Mouse (Mus musculus): Measurements from ENCODE around the gene Ypel5. TPM values are rescaled to one million over a fixed set of nuclear protein-coding genes. Genes with fewer than 3 reads are reported as not detected.

Ypel5 gene
- polyA plus RNA-seq, 1 experiment from 2014 or later, result 59.4 TPM

DNA sequence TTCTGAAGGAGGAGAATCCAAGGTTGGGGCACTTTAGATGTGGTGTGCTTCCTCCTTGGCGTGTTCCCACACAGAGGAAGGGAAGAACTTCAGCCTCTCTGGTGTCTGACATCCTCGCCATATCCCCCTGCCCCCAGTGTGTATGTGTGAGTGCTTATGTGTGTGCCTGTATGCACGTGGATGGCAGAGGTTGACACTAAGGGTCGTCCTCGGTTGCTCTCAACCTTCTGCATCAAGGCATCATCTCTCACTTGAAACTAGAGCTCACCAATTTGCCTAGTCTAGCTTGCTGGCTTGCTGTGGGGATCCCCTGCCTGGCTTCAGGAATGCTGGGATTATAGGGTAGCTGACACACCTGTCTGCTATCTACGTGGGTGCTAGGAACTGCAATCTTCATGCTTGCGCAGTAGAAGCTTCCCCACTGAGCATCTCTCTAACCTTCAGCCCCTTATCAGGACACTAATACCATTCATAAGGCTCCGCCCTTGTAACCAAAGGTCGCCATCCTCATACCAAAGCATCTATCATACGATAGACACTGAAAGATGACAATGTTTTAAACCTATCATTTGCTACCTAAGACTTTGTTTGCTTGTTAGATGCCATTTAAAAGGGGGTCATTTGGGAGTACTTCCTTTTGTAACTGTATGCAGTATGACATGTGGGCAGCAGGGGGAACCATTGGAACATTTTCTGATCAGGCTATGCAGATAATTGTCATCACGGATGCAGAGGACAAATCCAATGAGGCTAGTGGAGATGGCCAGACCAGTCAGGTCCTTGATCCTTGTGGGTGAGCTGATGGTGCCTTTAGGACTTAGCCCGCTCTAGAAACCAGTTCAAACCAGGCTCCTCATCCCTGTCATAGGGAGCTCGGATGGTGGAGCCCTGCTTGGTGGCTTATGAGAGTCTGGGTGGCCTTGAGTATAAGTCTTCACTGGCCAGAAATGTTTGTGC is 21.7 kb downstream of the Ypel5 start:
- WGBS (ENCODE audit: insufficient replicate concordance), result 45% methylated on average over 13 of the region's 13 CpGs

DNA sequence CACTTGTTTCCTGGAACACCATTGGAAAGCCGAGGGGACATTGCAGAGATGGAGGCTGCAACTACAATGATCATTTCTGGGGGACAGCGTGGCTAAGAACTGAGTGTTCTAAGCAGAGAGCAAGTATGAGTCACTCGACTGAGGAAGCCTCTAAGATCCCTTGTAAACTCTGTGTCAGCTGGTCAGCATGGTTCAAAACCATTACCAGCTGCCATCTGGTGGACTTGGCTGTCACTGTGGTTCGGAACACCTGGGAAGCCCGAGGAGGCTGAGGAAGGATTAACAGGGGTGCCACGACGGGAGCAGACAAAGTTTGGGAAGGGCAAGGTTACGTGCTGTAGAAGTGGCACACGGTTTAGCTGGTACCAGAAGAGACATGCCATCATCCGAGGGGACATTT is 27.0 kb downstream of the Ypel5 start:
- ATAC-seq (no peak), DNase-seq (peak; percentile 10)
- 74% methylated on average over 10 of the region's 10 CpGs for WGBS (ENCODE audit: insufficient replicate concordance)
- Histone ChIP-seq H3K9ac (replicated peaks) (no peak overlapping the region), H3K4me3 (ENCODE audit: low read depth, low read length) (no peak overlapping the region), H3K27ac (ENCODE audit: low read depth) (no peak overlapping the region), H3K27me3 (ENCODE audit: insufficient read depth, low read length) (no peaks in the 10 kb centered on the region), H3K4me2 (ENCODE audit: low read depth, low read length) (no peak overlapping the region), H3K36me3 (replicated peaks; ENCODE audit: insufficient read depth, low read length) (no peaks in the 10 kb centered on the region), H3K4me1 (ENCODE audit: insufficient read depth) (no peaks in the 10 kb centered on the region), H3K9me3 (ENCODE audit: low read length) (no peaks in the 10 kb centered on the region)
- TF ChIP-seq EP300 (IDR thresholded peaks at IDR 0.05; ENCODE audit: low read depth) (no peak), CTCF (IDR thresholded peaks at IDR 0.05; ENCODE audit: low read depth) (0 out of 2 replicates have a peak, but pooled peaks have one; percentile 8)

More for the DNA sequence above, 21.7 kb downstream of the Ypel5 start:
- H3K27ac ChIP-seq (ENCODE audit: low read depth), result no peak overlapping the region
- no peaks in the 10 kb centered on the region for H3K4me1 ChIP-seq (ENCODE audit: insufficient read depth)
- H3K9me3 ChIP-seq (ENCODE audit: low read length), result no peaks in the 10 kb centered on the region
- no peaks in the 10 kb centered on the region for H3K27me3 ChIP-seq (ENCODE audit: insufficient read depth, low read length)
- no peak overlapping the region for H3K9ac ChIP-seq (replicated peaks)
- no peak overlapping the region for H3K4me2 ChIP-seq (ENCODE audit: low read depth, low read length)
- H3K4me3 ChIP-seq (ENCODE audit: low read depth, low read length), result no peak overlapping the region
- ATAC-seq (peak; percentile 49; the same call in 1 of the 2 replicates), DNase-seq (peak; percentile 66)
- TF ChIP-seq EP300 (IDR thresholded peaks at IDR 0.05; ENCODE audit: low read depth) (no peak), CTCF (IDR thresholded peaks at IDR 0.05; ENCODE audit: low read depth) (peak; percentile 83)
- no peaks in the 10 kb centered on the region for H3K36me3 ChIP-seq (replicated peaks; ENCODE audit: insufficient read depth, low read length)

DNA sequence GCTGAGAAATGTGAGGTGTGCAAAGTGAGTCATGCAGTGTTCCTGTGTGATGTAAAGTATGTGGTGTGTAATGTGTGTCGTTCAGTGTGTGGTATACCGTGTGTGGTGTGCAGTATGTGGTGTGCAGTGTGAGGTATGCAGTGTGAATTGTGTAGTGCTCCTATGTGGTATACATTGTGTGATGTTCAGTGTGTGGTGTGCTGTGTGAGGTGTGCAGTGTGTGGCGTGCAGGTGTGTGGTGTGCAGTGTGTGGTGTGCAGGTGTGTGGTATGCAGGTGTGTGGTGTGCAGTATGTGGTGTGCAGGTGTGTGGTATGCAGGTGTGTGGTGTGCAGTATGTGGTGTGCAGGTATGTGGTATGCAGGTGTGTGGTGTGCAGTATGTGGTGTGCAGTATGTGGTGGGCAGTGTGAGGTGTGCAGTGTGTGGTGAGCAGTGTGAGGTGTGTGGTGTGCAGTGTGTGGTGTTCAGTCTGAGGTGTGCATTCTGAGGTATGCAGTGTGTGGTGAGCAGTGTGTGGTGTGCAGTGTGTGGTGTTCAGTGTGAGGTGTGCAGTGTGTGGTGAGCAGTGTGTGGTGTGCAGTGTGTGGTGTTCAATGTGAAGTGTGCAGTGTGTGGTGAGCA is 30.5 kb downstream of the Ypel5 start:
- DNase-seq, result peak; percentile 3
- H3K9ac ChIP-seq (replicated peaks), result no peak overlapping the region

DNA sequence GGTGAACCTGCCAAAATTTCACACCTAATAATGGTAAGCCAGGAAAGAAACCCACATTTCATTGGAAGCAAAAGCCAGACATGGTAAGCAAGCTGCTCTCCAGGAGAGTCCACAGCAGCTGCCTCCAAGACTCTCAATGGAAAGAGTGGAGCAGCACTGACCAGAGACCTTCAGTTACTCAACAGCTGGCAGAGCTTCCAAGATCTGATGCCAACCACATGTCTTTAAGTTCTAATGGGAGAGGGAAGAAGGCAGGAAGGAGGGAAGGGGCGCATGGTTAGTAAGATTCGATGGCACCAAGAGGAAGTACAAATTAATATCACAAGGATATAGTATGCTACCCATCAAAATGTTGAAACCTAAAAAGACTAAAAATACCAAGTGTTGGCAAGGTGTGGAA is 31.9 kb downstream of the Ypel5 start:
- TF ChIP-seq CTCF (IDR thresholded peaks at IDR 0.05; ENCODE audit: low read depth) (no peak), EP300 (IDR thresholded peaks at IDR 0.05; ENCODE audit: low read depth) (no peak)
- no peaks in the 10 kb centered on the region for H3K36me3 ChIP-seq (replicated peaks; ENCODE audit: insufficient read depth, low read length)
- no peaks in the 10 kb centered on the region for H3K4me1 ChIP-seq (ENCODE audit: insufficient read depth)
- no peak overlapping the region for H3K4me3 ChIP-seq (ENCODE audit: low read depth, low read length)
- peak; percentile 4 for DNase-seq
- H3K27ac ChIP-seq (ENCODE audit: low read depth), result no peak overlapping the region
- 72% methylated on average over 2 of the region's 2 CpGs for WGBS (ENCODE audit: insufficient replicate concordance)
- H3K9ac ChIP-seq (replicated peaks), result no peak overlapping the region
- no peak overlapping the region for H3K4me2 ChIP-seq (ENCODE audit: low read depth, low read length)
- no peaks in the 10 kb centered on the region for H3K9me3 ChIP-seq (ENCODE audit: low read length)
- no peak for ATAC-seq
- H3K27me3 ChIP-seq (ENCODE audit: insufficient read depth, low read length), result no peaks in the 10 kb centered on the region

More for the DNA sequence above, 30.5 kb downstream of the Ypel5 start:
- Histone ChIP-seq H3K27me3 (ENCODE audit: insufficient read depth, low read length) (no peaks in the 10 kb centered on the region), H3K9me3 (ENCODE audit: low read length) (no peaks in the 10 kb centered on the region), H3K36me3 (replicated peaks; ENCODE audit: insufficient read depth, low read length) (no peaks in the 10 kb centered on the region), H3K27ac (ENCODE audit: low read depth) (no peak overlapping the region), H3K4me1 (ENCODE audit: insufficient read depth) (no peaks in the 10 kb centered on the region), H3K4me3 (ENCODE audit: low read depth, low read length) (no peak overlapping the region), H3K4me2 (ENCODE audit: low read depth, low read length) (no peak overlapping the region)
- 79% methylated on average over 3 of the region's 3 CpGs for WGBS (ENCODE audit: insufficient replicate concordance)
- no peak for TF ChIP-seq CTCF (IDR thresholded peaks at IDR 0.05; ENCODE audit: low read depth)
- no peak for TF ChIP-seq EP300 (IDR thresholded peaks at IDR 0.05; ENCODE audit: low read depth)
- ATAC-seq, result no peak

DNA sequence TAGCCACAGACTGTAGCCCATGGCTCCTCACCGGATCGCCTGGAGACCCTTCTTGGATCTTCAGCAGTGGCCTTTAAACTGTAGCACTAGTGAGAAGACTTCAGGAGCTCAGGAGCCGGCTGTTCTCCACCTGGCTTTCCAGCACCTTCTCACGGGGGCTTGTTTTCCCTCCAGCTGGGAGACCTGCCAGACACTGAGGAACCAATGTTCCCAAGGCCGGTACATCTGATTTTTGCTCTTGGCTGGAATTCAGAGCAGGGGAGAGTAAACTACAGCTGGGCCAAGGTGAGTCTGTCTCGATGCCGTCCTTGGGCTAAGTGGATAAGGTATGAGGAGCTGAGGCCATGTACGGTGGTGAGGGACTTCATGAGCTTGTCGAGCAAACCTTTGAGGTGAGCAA is 42.7 kb downstream of the Ypel5 start:
- WGBS (ENCODE audit: insufficient replicate concordance), result 81% methylated on average over 9 of the region's 9 CpGs
- ATAC-seq (no peak), DNase-seq (peak; percentile 6)
- no peak overlapping the region for H3K4me3 ChIP-seq (ENCODE audit: low read depth, low read length)
- H3K27ac ChIP-seq (ENCODE audit: low read depth), result no peak overlapping the region
- TF ChIP-seq EP300 (IDR thresholded peaks at IDR 0.05; ENCODE audit: low read depth) (no peak), CTCF (IDR thresholded peaks at IDR 0.05; ENCODE audit: low read depth) (no peak)
- no peaks in the 10 kb centered on the region for H3K27me3 ChIP-seq (ENCODE audit: insufficient read depth, low read length)
- H3K4me2 ChIP-seq (ENCODE audit: low read depth, low read length), result no peak overlapping the region
- no peaks in the 10 kb centered on the region for H3K4me1 ChIP-seq (ENCODE audit: insufficient read depth)
- H3K9ac ChIP-seq (replicated peaks), result no peak overlapping the region
- H3K9me3 ChIP-seq (ENCODE audit: low read length), result no peaks in the 10 kb centered on the region
- no peaks in the 10 kb centered on the region for H3K36me3 ChIP-seq (replicated peaks; ENCODE audit: insufficient read depth, low read length)

DNA sequence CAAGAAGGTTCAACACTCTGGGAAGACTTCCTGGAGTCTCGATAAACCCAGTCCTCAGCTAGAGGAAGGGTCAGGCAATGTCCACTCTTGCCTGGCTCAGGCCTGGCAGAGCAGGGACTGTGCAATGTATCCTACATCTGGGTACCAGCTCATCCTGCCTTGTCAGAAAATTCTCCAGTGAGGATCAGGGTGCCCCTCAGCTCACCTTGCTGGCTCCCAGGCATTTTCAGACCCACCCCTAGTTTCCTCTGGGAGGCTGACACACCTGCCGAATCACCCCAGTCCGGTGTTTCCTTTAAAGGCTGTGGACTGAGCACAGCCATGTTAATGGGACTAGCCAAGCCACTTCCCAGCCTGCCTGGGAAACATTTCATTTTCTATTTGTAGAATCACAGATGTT is 43.9 kb downstream of the Ypel5 start:
- Histone ChIP-seq H3K9ac (replicated peaks) (no peak overlapping the region), H3K4me2 (ENCODE audit: low read depth, low read length) (no peak overlapping the region), H3K4me1 (ENCODE audit: insufficient read depth) (no peaks in the 10 kb centered on the region), H3K4me3 (ENCODE audit: low read depth, low read length) (no peak overlapping the region), H3K27ac (ENCODE audit: low read depth) (no peak overlapping the region), H3K36me3 (replicated peaks; ENCODE audit: insufficient read depth, low read length) (no peaks in the 10 kb centered on the region), H3K9me3 (ENCODE audit: low read length) (no peaks in the 10 kb centered on the region), H3K27me3 (ENCODE audit: insufficient read depth, low read length) (no peaks in the 10 kb centered on the region)
- DNase-seq (peak; percentile 7), ATAC-seq (no peak)
- TF ChIP-seq EP300 (IDR thresholded peaks at IDR 0.05; ENCODE audit: low read depth), result no peak
- no peak for TF ChIP-seq CTCF (IDR thresholded peaks at IDR 0.05; ENCODE audit: low read depth)
- 62% methylated on average over 3 of the region's 3 CpGs for WGBS (ENCODE audit: insufficient replicate concordance)
